Mouse (Mus musculus): ENCODE data around the gene Tbxas1.

Gene Tbxas1

GRCm38 (mm10) chr6:38875258-38876070 is at the start of gene Tbxas1:
Tbxas1 (plus strand) TSS chr6:38875404.
- peak; percentile 70 for DNase-seq (ENCODE audit: low read depth, low spot score)

- DNase-seq (ENCODE audit: low read depth, low spot score) = no peak
These were observed 49.3 kb upstream of the Tbxas1 start for GRCm38 (mm10) chr6:38825886-38826285.

GRCm38 (mm10) chr6:38826857-38827256 is 48.3 kb upstream of the Tbxas1 start:
- no peak for DNase-seq (ENCODE audit: low read depth, low spot score)

GRCm38 (mm10) chr6:38827435-38827834 is 47.8 kb upstream of the Tbxas1 start:
- no peak for DNase-seq (ENCODE audit: low read depth, low spot score)

DNA sequence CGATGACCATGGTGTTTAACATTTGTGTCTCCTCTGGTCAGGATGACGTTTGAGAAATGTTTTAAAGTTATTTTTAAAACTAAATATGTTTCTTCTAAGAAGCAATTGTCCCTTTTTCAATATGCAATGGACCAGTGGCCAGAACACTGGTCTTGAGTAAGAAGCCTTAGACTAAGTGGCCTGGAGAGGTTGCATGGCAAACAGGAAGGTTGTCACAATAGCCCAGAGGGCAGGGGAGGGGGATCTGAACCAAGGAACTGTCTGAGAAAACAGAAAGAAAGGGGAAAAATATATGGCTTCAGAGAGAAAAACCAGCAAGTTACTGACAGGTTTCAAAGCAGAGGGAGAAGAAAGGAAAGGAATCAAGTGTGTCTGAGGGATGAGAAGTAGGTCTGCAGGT is 47.0 kb upstream of the Tbxas1 start:
- DNase-seq (ENCODE audit: low read depth, low spot score) = no peak

GRCm38 (mm10) chr6:38829452-38829851 is 45.8 kb upstream of the Tbxas1 start:
- no peak for DNase-seq (ENCODE audit: low read depth, low spot score)

- DNase-seq (ENCODE audit: low read depth, low spot score) = no peak
These were observed 41.5 kb upstream of the Tbxas1 start for GRCm38 (mm10) chr6:38833721-38834120.

DNA sequence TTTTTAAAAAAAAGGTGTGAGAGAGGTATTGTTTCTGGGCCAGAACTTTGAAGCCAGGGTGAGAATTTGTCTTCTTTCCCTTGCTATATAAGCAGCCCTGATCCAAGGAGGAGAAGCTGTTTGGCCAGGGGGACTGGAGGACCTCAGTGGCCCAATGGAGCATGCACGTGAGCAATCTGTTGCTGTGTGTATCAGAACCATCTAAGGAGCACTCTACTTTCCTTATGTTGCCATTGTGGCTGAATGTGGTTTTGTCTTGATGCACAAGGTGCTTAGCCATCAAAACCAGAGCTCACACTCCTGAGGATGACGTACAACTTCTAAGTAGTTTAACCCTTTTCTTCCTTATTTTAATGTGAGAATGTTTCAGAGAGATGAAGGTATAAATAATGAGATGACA is 40.5 kb upstream of the Tbxas1 start:
- no peak for DNase-seq (ENCODE audit: low read depth, low spot score)

- no peak for DNase-seq (ENCODE audit: low read depth, low spot score)
These were observed 40.0 kb upstream of the Tbxas1 start for GRCm38 (mm10) chr6:38835217-38835616.

DNA sequence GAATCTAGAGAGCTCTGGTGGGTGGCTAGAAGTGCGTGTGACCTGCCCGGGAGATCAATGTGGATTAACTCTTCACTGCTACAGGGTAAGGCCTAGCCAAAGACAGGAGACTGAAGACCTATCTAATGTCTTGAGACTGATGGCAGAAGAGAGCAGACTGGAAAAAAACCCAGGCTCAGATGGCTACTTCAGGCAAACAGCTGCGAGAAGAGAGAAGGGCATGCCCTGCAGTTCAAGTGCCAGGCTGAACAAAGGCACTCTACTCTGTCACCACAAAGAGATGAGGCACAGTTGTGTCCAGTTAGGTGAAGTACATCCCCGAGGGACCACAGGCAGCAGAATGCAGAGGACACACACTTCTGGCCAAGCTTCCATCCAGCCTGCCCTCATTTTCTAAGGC is 37.1 kb upstream of the Tbxas1 start:
- DNase-seq (ENCODE audit: low read depth, low spot score) = no peak

- no peak for DNase-seq (ENCODE audit: low read depth, low spot score)
These were observed 35.3 kb upstream of the Tbxas1 start for GRCm38 (mm10) chr6:38839891-38840290.

DNA sequence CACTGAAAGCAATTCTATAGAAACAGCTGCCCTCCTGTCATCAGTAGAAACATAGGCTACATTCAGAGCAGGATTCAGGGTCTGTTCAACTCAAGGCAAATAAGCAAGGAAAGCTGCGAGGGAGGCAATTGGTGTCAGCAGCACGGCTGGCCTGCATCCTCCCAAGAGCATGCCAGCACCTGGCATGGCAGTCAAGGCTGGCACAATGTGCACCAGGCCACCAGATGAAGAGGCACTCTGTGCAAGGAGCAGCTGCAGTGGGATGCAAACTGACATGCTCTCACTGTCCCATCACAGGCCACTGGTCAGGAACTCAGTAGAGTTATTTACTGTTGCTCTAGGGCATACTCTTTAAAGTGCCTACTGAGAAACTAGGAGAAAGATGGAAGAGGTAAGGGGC is 34.8 kb upstream of the Tbxas1 start:
- no peak for DNase-seq (ENCODE audit: low read depth, low spot score)

GRCm38 (mm10) chr6:38840780-38841179 is 34.4 kb upstream of the Tbxas1 start:
- no peak for DNase-seq (ENCODE audit: low read depth, low spot score)

- DNase-seq (ENCODE audit: low read depth, low spot score) = no peak
These were observed 33.7 kb upstream of the Tbxas1 start for GRCm38 (mm10) chr6:38841551-38841950.

DNA sequence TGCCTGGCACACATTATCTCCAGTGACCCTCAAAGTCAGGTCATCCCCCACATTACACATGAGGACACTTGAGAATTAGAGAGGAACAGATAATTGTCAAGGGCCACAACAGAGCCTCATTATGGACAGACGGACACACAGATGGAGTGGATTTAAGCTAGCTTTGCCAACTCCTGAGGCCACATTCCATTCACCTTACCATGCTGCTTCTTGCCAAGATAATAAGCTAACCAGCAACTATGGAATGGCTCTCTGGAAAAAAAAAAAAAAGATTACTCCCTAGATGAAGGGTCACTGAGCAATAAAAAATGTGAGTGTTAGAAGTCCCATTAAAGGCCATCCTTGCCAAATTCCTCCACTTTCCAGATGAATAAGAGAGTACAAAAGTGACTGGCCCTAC is 30.1 kb upstream of the Tbxas1 start:
- DNase-seq (ENCODE audit: low read depth, low spot score) = no peak

GRCm38 (mm10) chr6:38845876-38846275 is 29.3 kb upstream of the Tbxas1 start:
- DNase-seq (ENCODE audit: low read depth, low spot score) = no peak

DNA sequence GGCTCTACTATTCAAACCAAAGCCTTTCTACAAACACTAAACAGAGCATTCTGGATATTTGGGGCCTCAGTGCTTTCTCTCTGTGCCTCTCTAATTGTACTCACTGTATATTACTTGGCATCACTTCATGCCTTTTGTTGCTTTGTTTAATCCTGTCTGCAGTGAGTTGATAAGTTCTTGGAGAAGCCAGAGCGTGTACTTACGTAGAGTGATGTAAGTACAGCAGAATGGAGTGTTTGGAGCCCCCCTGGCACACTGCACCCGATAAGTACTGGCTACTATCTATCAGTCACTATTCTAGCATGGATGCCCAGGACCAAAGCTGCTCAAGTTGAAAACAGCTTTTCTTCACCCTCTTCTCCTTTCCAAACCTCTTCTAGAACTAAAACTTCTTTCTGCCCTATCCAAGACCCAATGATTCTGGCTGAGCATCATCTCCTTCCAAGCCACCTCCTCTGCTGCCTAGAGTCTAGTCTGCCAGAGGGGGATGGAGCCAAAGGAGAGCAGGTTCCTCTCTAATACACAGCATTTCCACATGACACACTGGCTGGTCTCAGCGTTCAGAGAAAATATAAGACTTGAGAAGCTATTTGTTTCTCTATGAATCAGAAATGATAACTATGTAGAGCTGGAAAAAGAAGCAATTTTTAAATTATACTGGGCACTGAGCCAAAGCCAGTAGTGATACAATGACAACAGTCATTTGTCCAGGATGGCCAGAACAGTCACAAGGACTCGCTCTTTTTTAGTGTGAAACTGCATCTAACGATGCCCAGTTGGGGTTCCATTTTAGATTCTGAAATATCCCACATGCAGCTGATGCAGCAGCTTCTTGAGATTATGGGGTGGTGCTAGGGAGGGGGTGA is 28.6 kb upstream of the Tbxas1 start:
- no peak for DNase-seq (ENCODE audit: low read depth, low spot score)

DNA sequence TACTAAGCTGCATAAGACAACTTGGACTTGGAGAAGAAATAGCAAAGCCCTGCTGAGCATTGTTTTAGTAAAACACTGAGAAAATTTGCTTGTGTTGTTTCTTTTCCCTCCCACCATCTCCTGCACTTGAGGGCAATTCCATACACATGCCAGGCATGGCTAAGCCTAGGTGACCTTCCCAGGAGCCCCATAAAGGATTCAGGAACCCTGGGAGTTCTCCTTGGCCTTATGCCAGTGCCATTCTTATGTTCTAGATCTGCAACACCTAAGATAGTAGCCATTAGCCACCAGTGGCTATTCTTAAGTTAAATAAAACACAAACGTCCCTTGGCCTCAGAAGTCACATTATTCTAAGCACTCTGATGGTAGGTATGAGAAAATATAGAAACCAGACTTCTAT is 27.8 kb upstream of the Tbxas1 start:
- no peak for DNase-seq (ENCODE audit: low read depth, low spot score)

DNA sequence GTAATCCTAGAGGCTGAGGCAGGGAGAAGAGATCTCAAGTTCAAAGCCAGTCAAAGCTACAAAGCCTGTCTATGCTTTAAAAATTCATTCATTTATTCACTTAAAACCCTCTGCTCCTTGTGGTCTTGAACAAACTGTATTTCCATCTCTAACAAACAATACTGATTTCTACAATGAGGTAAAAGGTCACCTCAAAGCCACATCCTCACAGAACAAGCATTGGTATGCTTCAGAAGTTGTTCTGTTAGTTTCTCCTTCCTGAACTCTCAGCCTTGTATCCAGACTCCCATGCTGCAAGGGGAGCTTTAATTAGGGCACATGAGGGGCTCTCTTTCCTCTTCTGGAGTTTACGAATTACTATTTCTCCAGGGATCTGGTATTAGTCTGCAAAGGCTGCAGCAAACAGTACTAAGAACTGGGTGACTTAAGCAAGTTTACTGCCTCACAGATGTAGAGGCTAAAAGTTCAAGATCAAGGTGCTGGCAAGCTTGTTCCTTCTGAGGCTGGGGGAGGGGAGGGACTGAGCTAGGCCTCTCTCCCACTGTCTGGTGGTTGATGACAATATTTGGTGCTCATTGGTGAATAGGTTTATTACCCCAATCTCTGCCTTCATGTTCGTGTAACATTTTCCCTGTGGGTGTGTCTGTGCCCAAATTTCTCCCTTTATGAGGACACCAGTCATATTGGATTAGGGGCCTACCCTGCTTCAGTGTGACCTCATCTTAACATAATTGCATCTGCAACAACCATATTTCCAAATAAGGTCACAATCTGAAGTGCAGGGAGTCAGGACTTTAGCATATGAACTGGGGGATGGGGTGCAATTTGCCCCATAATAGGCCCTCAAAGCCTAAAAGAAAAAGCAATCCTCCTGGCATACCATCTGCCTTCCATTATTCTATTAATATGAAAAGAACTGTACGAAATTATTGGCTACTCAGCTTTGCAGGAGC is 27.0 kb upstream of the Tbxas1 start:
- peak; percentile 52 for DNase-seq (ENCODE audit: low read depth, low spot score)

DNA sequence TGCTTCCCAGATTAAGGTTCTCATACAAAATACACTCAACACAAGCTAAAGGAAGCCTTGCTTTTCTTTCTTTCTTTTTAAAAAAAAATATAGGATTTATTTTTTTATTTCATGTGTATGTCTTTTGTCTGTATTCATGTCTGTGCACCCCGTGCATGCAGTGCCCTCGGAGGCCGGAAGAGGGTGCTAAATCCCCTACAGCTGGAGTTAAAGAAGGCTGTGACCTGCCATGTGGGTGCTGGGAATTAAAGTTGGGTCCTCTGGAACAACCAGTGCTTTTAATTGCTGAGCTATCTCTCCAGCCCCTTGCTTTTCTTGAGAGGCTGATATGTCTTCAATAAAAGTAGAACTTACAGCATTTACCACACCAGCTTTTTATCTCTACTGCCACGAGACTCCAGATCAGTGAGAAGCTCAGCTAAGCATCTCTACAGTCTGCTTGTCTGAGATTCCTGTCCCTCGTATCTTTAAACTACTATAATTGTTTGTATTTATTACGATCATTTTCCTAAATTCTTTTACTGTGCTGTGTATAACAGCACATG is 24.4 kb upstream of the Tbxas1 start:
- no peak for DNase-seq (ENCODE audit: low read depth, low spot score)

- DNase-seq (ENCODE audit: low read depth, low spot score) = no peak
These were observed 23.5 kb upstream of the Tbxas1 start for GRCm38 (mm10) chr6:38851740-38852139.
